Mouse (Mus musculus): ENCODE measurements around the gene Sntb2.
A peak's percentile ranks its signal among the peaks of the same experiment; 100 is the strongest.
"Not testable (repeated sequence)": the region's sequence is repeated elsewhere in the genome, so short reads cannot be mapped to it uniquely, and the experiment has no call there.

Gene Sntb2

DNA sequence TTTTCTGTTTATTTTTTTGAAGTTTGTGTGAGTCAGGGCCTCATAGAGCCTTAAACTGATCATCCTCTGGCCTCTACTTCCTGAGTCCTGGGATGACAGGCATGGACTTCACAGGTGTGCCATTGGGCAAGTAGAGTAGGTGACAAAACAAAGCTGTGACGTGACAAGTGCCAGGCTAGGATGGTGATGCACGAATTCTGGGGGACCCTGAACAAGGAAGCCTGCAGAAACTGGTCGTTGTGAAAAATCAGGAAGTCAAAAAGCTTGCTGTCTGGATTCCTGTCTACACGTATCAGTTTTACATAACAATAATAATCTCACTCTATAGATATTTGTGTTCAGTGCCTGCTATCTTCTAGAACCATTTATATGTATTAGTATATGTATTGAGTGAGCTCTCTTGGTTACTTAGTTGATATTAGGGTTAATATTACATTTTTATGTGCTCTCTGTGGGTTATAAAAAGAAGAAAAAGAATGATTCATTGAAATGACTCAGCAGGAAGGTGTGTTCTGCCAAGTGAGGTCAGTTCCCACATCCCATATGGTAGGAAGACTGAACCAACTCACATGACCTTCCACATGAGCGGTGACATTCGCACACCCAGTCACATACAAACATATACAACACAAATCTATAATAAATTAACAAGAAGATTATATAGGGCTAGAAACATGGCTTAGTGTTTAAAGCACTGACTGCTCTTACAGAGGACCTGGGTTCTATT lies 37.2 kb downstream of the Sntb2 start:
- DNase-seq (ENCODE audit: low spot score in 2 of 2): no peak

DNA sequence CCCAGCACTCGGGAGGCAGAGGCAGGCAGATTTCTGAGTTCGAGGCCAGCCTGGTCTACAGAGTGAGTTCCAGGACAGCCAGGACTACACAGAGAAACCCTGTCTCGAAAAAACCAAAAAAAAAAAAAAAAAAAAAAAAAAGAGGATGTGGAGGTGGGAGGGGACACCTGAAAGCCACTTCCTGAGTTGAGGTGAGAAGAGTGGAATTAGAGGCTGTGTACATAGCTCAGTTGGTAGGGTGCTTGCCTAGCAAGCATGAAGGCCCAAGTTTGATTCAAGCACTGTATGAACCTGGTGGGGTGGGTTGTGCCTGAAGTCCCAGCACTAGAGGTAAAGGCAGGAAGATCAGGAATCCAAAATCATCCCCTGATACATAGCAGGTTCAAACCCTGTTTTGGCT lies 38.0 kb downstream of the Sntb2 start:
- not testable (repeated sequence) for DNase-seq (ENCODE audit: low spot score in 2 of 2)

DNA sequence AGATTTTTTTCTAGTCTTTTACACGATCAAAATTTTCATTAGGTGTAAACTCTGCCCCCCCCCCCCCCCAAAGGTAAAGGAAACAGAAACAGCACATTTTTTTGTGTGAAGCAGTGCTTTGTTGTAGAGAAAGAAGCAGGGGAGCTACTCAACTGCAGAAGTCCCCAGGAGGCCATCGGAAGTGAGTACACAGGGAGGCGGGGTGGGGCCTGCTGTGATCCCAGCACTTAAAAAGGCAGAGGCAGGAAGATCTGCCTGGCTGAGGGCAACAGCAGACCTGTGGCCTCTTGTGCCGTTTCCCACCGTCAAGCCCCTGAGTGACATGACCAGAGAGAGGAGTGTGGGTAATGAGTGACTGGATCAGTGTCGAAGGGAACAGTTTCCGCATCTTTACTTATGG lies 39.2 kb downstream of the Sntb2 start:
- no peak for DNase-seq (ENCODE audit: low spot score in 2 of 2)

GRCm38 (mm10) chr8:106975764-106976163 lies 40.2 kb downstream of the Sntb2 start:
- no peak for DNase-seq (ENCODE audit: low spot score in 2 of 2)

- no peak for DNase-seq (ENCODE audit: low spot score in 2 of 2)
These were observed 40.9 kb downstream of the Sntb2 start for GRCm38 (mm10) chr8:106976436-106976835.

DNA sequence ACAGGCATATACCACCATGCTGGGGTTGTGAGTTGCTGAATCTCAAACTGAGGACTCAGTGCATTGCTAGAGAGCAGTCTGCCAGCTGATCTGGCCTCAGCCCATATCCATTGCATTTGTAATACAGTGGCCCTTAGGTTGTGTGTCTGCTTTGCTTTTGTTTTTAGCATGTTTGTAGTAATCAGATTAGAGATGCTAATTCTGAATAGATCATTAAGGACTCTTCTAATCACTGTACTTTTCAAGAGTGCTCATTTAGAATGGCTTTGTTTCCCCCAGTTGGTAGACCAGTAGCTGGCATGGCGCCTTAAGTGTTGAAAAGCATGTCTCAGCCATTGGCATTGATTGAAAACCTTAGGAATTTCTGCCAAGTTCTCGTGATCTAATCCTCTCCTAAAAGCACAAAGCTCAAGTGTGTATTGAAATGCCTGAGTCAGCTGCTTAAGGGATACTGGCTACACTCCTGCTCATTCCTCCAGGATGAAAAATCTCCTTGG lies 43.3 kb downstream of the Sntb2 start:
- peak; percentile 47 to 63 for DNase-seq (ENCODE audit: low spot score in 2 of 2)

- peak in 1 of 2 experiments; percentile 46 for DNase-seq (ENCODE audit: low spot score in 2 of 2)
These were observed 49.9 kb downstream of the Sntb2 start for GRCm38 (mm10) chr8:106985404-106985821.

DNA sequence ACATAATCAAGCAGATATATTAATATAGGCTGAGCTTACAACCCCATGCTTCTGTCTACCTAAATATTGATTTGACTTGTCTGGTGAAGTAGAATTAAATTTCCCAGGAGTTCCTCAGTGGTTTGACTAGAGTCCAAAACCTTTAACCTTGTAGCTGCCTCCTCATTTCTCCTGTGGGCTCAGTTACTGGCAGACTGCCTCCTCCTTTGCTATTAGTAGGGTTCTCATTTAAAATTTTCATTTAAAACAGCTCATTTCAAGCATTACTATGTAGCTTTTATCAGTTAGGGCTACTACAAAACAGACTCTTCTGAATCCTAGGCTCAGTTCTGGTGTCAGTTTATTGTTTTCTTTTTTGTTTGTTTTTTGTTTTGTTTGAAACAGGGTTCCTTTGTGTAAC lies 50.4 kb downstream of the Sntb2 start:
- DNase-seq (ENCODE audit: low spot score in 2 of 2): no peak

GRCm38 (mm10) chr8:106987557-106987956 lies 52.0 kb downstream of the Sntb2 start:
- DNase-seq (ENCODE audit: low spot score in 2 of 2): no peak

DNA sequence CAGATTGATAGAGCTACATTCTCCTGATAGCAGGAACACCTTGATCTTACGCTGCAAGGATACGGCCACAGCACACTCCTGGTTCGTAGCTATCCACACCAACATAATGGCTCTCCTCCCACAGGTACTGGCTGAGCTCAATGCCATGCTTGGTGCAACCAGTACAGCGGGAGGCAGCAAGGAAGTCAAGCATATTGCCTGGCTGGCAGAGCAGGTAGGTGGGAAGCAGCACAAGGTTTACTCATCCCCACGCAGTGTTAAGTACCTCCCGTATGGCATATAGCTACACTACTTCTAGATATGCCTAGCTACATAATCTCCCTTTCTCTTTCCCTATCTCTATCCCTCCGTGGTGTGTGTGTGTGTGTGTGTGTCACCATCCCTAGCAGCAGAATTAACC lies 55.8 kb downstream of the Sntb2 start:
- DNase-seq (ENCODE audit: low spot score in 2 of 2): no peak

- DNase-seq (ENCODE audit: low spot score in 2 of 2): not testable (repeated sequence)
These were observed 60.8 kb downstream of the Sntb2 start for GRCm38 (mm10) chr8:106996339-106996738.

GRCm38 (mm10) chr8:106997416-106997815 lies 61.9 kb downstream of the Sntb2 start:
- no peak for DNase-seq (ENCODE audit: low spot score in 2 of 2)

- DNase-seq (ENCODE audit: low spot score in 2 of 2): no peak
These were observed 63.5 kb downstream of the Sntb2 start for GRCm38 (mm10) chr8:106999068-106999467.

GRCm38 (mm10) chr8:107002532-107002931 lies 67.0 kb downstream of the Sntb2 start:
- peak; percentile 90 to 93 for DNase-seq (ENCODE audit: low spot score in 2 of 2)

- DNase-seq (ENCODE audit: low spot score in 2 of 2): no peak
These were observed 72.2 kb downstream of the Sntb2 start for GRCm38 (mm10) chr8:107007795-107008194.

DNA sequence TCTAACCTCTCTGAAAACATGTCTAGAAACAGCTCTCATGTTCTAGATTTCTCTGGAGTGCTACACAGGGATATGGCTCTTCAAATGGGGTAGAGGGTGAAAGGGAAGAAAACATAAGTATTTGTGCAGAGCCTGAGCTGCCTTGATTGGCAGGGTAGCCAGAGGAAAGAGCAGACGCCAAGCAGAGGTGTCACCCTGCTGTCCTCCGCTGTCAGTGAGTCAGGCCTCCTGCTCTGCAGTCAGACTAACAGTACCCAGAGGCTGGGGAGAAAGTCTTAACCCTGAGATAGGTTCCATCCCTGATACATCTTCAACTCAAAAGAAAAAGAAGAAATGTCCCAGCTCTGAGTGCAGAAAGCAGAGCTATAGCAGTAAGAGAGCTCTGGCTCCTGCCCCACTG lies 77.1 kb downstream of the Sntb2 start:
- DNase-seq (ENCODE audit: low spot score in 2 of 2): no peak

- no peak for DNase-seq (ENCODE audit: low spot score in 2 of 2)
These were observed 79.4 kb downstream of the Sntb2 start for GRCm38 (mm10) chr8:107014915-107015314.

DNA sequence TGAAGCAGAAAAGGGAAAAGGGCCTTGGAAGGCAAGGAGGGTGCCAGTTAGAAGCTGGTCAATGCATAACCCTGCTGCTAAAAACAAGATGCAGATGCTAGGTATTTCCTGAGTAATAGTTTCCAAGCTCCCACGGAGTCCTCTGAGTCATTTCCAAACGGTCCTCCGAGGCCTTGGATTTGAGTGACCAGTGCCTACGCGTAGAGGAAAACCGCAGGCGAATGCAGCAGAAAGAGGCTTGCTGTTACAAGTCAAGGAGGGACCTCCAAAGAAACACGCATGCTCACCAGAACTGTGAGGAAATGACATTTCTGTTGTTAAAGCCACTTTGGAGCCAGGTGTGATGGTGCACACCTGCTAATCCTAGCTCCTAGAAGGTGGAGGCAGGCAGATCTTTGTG lies 87.9 kb downstream of the Sntb2 start:
- no peak for DNase-seq (ENCODE audit: low spot score in 2 of 2)

DNA sequence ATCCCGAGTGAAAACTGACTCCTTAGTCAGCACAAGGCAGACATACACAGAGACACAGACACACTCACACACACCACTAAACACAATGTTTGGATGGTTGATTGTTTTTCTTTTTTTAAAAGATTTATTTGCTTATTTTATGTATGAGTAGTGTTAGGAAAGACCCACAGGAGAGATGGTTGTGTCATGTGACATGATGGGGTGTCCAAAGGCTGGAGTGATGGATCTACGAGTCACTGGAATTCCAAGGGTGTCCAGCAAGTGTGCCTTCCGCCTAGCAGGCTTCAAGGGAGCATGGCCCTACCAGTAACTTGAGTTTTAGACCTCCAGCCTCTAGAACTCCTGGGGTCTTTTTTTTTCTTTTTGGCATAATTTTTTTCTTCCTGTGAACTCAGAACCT lies 93.8 kb downstream of the Sntb2 start:
- no peak for DNase-seq (ENCODE audit: low spot score in 2 of 2)

DNA sequence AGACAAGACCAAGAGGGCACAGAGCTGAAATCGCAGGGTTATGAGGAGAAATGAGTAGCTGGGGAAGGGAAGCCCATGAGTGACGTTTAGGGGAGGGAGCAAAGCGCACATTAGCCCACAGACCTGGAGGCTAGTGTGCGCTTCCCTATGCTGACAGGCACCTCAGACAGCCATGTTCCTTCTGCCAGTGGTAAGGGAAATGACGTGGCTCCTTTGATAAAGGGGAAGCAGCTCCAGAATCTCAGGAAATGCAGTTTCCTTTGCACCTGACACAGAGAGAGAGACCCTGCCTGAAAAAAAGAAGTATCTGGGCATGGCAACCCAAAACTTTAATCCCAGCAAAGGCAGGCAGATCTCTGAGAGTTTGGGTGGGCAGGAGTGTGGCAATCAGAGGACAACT lies 94.5 kb downstream of the Sntb2 start:
- no peak for DNase-seq (ENCODE audit: low spot score in 2 of 2)

DNA sequence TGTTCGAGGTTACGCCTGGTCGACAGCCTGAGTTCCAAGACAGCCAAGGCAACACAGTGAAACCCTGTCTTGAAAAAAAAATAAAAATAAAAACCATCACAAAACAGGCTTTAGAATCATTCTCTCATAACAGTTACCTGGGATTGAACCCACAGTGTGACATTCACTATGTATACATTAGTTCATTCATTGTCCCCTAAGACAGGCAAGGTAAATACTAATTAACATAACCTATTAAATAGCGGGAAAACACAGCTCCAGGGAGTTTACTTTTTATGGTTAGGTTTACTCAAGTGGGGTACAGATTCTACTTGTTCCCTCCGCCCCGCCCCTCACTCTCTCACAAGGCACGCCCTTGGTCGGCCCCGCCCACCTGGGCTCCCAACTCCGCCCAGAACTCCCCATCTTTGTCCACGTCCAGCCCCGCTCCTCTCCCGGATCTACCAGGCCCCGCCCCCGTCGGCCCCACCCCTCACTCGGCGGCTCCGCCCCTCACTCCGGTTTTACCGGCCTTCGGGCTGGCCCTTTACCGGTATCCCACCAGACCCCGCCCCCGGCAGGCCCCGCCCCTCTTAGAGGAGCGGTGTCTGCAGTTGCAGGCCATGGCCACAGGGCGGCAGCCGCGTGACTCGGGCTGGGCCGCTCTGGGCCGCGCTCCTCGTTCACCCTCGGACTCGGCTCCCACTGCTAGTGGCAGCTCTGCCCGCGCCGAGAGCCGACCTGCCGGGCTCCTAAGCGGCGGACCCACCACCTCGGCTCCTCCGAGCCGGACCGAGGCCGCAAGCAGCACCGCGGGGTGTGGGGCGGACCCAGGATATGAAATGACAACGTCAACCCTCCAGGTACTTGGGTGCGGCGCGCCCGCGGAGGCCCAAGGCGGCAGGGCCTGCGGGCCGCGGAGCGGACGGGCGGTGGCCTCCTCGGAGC lies 95.4 kb downstream of the Sntb2 start, which contains the start of gene Vps4a:
TSS of gene Vps4a (plus strand) at position 573 of the 927 bp plus-strand sequence.
- DNase-seq (ENCODE audit: low spot score in 2 of 2): peak; percentile 95 to 96

DNA sequence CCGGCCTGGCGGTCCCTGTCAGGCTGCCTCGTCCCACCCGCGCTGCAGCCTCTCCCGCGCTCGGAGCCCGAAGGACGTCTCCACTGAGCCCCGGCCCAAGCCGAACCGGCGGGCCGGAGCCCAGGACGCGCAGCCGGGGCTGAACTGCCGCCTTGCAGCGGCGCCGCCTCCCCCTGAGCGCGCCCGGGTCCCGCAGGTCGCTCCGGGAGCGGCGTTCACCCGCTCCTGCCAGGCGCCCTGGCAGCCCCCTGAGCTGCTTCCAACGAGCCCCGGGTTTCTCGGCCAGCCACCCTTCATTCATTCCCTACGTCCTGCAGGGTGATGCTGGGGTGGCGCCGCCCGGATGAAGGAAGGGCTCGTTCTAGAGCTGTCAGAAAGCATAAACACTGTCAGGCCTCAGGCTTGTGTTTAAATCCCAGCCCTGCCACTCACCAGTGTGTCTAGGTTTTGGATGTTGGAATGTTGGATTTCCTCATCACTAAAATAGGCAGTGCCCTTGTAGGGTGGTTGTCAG lies 96.1 kb downstream of the Sntb2 start:
- DNase-seq (ENCODE audit: low spot score in 2 of 2): no peak
